Mouse (Mus musculus) 3134 (cell line): ENCODE measurements around the gene Fyb.

Experiments
- DNase-seq: peaks from one replicate; pipeline ENCODE4 v3.0.0-alpha.2; 2011; ENCODE audit warnings: low spot score; ENCODE audit not compliant: insufficient read length; ENCODE audit errors: extremely low read depth

The Fyb gene

GRCm38 (mm10) chr15:6522653-6523167 is at the start of gene Fyb:
TSS of gene Fyb (plus strand) at chr15:6522853.
- DNase-seq: no peak

GRCm38 (mm10) chr15:6483561-6483960 is 39.1 kb upstream of the Fyb start:
- no peak for DNase-seq

GRCm38 (mm10) chr15:6492386-6492785 is 30.3 kb upstream of the Fyb start:
- peak; percentile 72 for DNase-seq

GRCm38 (mm10) chr15:6498396-6499070 is 24.1 kb upstream of the Fyb start:
- no peak for DNase-seq

GRCm38 (mm10) chr15:6500787-6501186 is 21.9 kb upstream of the Fyb start:
- peak; percentile 25 for DNase-seq

DNA sequence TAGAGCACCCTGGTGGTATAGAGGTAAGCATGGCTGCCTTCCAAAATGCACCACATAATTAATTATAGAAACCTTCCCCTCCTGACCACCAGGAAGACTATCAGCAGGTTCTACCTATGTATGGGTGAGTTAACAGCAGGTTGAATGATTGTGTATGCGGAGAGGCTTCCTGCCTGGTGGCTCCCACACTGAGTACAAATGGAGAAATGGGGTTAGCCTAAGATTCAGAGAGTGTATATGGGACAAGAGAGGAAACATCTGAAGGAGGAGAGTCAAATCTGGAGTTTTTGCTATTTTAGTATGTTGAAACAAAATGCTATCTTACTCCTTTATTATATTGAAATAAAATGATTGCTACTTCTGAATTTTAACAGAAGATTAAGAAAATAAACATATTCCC is 5.1 kb upstream of the Fyb start:
- DNase-seq: no peak

- no peak for DNase-seq
Observed at GRCm38 (mm10) chr15:6519417-6520255, 3.0 kb upstream of the Fyb start.

DNA sequence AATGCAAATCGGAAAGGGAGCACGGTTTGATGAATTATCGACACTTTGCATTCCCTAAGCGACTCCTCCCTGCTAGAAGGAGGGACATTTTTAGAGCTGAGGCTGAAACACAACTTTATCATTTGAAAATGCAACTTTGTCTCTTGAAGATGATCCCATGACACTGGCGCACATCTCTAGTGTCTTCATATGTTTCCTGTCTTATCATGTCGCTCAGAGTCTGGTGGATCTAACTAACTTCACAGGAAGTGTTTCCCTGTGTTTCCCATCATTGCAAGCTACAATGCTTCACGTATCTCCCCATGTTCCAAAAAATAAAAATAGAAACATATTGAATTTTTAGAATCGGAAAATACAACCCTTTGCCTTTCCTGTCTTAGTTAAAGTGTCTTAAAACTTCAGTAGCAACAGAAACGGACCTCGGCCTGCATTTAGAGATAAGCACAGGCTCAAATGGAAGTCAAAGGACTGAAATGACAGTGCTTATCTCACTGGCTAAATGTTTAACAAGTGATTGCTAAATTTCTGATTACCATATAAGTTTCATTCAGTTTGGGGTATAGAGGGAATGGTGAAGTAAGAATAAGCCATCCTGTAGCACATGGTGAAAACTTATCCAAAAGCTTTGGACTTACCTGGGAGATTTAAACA is 2.0 kb upstream of the Fyb start:
- no peak for DNase-seq

- no peak for DNase-seq
Observed at GRCm38 (mm10) chr15:6524801-6525200, 2.1 kb downstream of the Fyb start.

DNA sequence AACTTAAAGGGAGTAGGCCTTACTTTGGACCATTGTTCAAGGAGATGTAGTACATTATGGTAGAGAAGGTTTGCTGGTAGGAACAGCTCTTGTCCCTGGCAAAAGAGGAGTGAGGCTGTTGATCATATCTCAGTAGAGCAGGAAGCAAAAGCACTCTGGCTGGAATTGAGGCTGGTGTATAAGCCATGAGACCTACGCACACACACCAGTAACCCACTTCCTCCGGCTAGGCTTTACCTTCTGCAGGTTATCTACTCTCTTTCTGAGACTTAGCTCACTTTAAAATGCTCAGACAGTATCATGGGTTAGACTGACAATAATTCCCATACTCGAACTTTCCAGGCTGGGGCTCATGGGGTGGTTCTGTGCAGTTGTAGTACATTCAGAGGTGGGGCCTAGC is 2.7 kb downstream of the Fyb start:
- no peak for DNase-seq

DNA sequence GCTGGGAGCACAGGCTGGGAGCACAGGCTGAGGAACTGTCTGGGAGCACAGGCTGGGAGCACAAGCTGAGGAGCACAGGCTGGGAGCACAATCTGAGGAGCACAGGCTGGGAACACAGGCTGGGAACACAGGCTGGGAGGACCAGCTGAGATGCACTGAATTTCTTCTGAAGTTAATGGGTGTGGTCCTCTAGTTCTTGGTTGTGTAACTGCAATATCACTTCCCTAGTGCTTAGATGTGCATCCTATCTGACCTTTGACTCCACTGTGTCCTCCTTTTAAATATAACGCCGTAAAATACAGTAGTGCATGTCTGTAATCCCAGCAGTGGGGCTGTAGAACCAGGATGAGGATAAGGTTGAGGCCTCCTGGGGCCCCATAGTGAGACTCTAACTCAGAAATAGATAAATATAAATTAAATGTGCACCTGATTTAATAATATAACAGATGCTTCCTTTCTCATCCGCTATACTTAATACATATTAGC is 11.2 kb downstream of the Fyb start:
- no peak for DNase-seq

- no peak for DNase-seq
Observed at GRCm38 (mm10) chr15:6534592-6534991, 11.9 kb downstream of the Fyb start.

DNA sequence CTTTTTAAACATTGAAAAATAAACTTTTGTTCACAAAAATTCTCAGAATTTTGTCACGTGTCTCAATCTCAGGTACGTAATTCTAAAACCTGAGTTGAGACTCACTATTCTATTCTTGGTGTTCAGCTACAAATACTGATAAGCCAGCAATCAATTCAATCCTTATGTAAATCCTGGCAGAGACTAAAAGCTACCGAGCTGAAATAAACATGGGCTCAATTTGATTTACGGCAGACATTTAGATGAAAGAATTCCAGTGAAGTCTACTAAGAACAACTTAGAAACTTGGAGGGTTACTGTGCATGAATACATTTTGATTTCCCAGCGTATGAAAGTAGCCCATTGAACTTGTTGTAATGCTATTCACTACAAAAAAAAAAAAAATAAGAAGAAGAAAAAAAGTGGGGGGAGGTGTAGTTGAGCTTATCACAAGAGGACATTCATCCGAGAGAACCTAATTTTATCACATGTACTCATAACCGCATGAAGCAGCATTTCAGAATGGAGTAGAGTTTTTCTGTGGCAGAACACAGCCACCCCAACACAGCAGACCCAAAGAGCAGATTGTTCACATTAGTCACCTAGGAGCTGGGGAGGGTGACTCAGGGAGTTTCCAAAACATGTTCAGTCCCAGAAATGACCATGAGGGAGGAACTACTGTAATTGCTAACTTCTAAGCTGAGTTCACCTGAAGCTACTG is 17.1 kb downstream of the Fyb start:
- peak; percentile 37 for DNase-seq

DNA sequence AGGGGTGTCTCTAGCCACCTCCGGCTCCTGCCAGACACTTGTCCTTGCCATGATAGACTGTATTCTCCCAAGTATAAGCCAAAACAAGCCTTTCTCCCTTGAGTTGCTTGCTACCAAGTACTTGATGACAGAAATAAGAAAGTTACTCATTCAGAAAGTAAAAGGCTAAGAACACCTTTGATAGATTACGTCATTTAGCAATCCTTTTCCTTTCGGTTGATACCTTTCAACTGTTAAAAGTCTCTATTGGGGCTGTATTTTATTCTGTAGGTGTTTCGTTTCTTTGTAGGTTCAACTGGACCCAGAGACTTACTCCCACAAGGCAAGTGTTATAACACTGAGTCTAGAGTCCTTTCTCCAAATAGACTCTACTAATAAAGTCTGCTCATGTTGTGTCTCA is 26.3 kb downstream of the Fyb start:
- DNase-seq: no peak

GRCm38 (mm10) chr15:6551875-6552274 is 29.2 kb downstream of the Fyb start:
- DNase-seq: no peak

GRCm38 (mm10) chr15:6554742-6555141 is 32.1 kb downstream of the Fyb start:
- no peak for DNase-seq

DNA sequence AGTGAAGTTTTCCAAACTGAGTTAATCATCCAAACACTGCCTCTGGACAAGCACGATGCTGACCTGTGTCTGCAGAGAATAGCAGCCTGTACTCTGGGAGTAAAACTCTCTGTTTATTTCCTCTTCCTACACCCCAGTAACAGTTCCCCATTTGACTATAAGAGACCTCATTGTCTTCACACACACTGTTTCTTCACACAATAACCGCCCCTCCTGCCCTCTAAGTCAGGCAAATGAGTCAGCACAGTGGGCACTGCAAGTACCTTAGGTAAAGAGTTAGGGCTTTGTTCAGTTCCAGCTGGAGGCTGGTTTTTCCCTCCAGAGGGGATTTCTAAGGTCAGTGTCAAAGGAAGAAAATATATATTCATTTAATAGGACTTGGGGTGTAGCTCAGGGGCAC is 32.9 kb downstream of the Fyb start:
- no peak for DNase-seq

- no peak for DNase-seq
Observed at GRCm38 (mm10) chr15:6556272-6556671, 33.6 kb downstream of the Fyb start.

DNA sequence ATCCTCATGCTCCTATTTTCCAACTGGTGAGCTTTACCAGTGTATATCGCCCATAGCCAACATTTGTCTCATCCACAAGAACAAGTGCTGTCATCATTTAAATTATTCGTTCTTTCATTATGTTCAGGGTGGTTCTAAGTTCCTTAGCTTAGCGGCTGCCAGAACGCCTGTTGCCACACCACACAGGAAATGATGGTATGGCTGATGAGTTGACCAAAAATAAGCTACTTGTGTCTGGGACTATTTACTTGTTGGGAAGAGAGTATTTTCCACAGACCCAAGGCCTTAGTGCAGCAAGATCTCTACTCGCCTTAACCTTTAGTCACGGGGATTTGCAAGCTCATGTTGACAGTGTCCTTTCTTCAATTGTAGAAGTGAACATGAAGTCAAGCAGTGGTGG is 34.3 kb downstream of the Fyb start:
- no peak for DNase-seq

DNA sequence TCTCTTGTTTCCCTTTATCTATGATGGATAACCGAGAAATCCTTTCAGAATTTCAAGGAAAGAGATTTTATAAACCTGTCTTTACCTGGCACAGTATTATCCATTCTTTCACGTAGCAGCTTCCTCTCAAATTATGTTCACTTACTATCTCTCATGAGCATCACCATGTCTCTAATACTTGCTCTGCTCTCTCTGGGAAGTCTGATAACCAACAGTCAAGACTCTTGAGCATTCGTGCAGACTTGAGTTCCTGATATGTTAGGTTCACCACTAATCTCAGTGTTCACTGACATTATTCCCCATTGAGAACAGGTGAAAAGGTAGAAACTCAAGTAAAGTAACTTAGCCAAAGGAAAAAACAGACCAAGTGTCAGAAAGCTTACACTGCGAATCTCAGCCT is 34.9 kb downstream of the Fyb start:
- no peak for DNase-seq

DNA sequence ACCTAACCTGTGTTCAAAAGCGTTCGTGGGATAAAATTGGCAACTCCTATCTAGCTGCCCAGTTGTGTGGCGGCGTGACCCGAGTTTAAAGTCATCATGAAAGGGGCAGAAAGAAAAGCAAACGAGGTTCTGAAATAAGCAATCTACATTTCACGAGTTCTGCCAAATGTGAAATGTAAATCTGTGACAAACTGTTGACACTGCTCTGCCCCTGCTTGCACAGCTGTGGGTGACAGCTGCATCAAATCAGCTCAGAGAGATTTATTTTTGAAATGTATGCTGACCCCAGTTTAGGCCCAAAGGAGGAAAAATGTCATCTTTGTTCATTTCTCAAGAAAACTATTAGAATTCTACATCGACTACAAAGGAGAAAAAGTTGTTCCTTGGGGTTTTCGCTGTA is 36.5 kb downstream of the Fyb start:
- DNase-seq: no peak
